Mouse (Mus musculus) natural killer cell, adult 2 months (primary cell): Measurements from ENCODE around the gene Pnkp.

Experiments used
- DNase-seq, 2 experiments: peaks; one replicate each; pipeline ENCODE4 v3.0.0; 2022; ENCODE audit warnings: low spot score in 2 of 2

Pnkp gene

DNA sequence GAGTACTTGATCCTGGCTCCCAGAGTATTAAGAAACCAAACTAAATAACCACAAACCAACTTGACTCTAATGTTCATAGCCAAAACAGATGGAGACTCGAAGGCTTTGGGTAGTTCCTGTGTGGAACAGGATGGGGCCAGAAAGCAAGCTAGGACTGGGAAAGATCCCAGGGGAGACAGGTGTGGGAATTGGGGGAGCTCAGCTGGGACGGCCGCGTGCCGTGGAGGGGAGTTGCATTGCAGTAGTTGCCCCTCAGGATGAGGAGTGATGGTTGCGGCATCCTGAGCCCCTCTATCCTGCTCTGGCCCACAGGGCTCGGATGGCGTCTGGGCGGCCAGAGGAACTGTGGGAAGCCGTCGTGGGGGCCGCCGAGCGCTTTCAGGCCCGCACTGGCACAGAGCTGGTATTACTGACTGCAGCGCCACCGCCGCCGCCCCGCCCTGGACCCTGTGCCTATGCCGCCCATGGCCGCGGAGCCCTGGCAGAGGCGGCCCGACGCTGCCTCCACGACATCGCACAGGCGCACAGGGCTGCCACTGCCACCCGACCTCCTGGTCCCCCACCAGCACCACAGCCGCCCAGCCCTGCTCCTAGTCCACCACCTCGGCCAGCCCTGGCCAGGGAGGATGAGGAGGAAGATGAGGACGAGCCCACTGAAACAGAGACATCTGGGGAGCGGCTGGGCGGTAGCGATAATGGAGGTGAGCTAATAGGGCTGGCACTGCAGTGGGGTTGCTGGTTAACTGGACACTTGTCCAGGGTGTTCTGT lies 4.5 kb upstream of the Pnkp start:
- DNase-seq: no peak

DNA sequence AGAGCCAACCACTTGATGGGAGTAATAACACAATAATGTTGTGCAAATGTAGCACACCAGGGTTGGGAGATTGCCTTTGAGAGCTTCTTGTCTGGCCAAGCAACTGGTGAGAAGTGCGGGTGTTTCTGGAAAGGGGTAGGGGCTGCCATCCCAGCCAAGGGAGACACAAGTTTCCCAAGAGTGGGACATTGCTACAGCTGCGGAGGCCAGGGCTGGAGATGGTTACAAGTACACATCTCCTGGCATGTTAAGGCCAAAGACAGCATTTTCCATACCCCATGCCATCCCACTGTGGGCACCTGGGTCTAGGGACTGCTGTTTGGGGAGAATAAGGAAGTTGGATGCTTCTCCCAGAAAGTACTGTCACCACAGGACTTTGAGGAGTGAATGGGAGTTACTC lies 3.9 kb upstream of the Pnkp start:
- DNase-seq: no peak

DNA sequence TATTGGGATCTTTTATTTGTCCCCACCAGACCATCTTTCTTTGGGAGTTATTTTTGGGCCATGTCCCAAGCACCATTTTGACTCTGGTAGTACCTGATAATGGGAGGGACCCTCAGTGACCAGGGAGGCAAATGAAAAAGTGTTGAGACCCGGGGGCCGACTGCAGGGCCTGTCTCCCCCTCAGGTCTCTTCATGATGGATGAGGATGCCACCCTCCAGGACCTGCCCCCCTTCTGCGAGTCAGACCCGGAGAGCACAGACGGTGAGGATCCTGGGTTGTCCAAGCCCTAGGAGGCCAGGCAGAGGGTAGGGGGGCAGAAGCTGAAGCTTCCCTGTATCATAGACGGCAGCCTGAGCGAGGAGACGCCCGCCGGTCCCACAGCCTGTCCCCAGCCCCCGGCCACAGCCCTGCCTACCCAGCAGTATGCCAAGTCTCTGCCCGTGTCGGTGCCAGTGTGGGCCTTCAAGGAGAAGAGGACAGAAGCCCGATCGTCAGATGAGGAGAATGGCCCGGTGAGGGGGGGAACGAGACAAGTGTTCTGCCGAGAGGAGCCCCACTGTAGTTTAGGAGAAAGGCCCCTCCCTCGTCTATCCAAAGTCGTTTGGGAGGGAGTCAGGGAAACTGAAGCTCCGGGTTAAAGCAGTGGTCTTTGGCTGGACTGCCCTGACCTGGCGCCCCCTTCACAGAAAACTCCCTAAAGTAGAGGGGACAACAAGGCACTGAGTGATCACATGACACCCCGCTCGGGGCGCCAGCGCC lies 3.2 kb upstream of the Pnkp start:
- DNase-seq: no peak

DNA sequence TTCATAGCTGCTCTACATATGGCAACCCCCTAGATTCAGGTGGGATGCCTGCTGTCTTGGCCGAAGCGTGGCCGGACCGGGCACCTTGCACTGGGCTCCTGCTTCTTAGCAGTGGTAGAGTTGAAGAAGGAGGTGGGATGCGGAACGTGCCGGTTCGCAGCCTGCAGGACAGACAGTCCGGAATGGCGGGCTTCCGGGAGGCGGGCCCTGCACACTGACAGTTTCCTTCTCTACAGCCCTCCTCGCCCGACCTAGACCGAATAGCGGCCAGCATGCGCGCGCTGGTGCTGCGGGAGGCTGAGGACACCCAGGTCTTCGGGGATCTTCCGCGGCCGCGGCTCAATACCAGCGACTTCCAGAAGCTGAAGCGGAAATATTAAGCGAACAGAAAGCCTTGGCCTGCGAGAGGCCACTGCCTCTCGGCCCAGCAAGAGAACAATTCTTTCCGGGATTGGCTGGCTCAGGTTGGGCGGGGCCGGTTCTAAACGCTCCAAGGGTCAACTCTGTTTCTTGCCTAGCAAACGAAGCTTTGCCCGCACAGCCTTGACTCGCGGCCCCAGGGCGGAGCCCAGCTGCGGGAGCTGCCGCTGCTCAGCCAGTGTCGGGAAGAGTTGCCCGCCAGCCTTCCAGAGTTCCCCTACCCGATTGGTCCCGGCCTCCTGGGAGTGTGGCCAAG lies 2.4 kb upstream of the Pnkp start:
- peak; percentile 74 for DNase-seq

DNA sequence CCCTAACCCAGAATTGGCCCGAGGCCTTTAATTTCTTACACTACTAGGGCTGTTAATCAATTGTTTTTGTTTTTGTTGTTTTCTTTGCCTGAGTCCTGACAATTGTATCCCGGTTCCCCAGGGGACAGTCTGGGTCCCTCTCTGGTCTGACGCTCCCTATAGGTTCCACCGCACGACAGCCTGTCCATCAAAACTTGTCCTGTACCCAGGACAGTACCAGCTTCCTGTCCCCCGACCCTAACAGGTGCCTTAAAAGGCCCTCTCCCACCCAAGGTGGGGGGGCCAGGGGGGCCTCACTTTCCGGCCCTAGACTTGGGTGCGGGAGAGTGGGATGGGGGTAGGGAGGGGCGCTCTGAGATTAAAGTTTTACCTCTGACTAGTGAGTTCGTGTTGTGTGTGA lies 1.9 kb upstream of the Pnkp start:
- DNase-seq: no peak

DNA sequence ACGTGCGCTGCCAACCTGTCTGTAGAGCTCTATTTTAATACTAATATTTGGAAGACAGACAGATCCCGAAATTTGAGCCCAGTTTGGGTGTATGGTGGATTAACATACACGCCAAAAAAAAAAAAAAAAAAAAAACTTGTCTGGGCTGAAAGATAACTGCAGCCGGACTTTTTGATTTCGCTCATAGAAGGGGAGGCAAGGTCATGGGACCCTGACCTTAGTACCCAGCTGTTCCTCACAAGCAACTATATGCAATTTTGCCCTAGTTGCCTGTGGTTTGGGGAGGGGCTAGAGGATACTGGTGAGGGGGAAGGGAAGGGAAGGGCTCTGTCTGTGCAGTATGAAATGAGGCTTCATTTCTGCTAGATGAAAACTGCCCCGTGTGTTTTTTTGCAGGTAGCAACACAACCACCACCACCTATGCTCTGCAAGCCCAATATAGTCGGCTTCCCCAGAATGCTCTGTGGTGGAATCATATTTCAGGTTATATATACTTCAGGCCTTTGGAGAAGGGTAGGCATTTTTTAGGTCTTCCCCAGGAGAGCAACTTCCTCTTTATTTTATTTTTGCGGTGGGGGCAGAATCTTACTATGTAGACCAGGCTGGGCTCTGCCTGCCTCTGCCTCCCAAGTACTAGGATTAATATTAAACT lies 548 bp upstream of the Pnkp start:
- DNase-seq: no peak

DNA sequence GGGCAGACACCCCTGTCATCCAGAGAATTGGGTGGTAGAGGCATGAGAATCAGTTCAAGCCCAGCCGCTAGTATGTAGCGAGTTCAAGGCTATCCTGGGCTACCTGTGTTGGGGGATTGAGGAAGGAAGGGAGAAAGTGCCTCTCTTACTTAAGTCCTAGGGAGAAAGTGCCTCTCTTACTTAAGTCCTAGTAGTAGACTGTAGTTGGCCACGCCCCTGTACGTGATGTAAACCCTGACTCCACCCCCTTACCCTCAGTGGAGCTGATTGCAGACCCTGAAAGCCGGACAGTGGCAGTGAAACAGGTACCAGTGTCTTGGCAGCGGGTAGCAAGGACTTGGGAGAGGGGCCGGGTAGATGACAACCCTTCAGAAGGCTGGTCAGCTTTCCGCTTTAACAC lies 966 bp downstream of the Pnkp start:
- peak; percentile 40 to 41 for DNase-seq

DNA sequence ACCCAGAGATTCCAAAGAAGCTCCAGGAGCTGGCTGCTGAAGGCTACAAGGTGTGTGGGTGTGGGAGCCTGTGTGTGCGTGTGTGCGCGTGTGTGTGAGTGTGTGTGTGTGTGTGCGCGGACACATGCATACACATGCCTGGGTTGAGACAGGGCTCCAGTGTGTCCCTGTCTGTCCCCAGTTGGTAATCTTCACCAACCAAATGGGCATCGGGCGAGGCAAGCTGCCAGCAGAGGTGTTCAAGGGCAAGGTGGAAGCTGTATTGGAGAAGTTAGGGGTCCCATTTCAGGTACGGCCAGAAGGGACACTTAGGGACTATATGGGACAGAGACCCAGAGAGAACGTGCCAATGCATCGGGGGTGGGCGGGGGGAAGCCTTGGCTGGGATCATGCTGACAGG lies 3.0 kb downstream of the Pnkp start:
- DNase-seq: no peak

DNA sequence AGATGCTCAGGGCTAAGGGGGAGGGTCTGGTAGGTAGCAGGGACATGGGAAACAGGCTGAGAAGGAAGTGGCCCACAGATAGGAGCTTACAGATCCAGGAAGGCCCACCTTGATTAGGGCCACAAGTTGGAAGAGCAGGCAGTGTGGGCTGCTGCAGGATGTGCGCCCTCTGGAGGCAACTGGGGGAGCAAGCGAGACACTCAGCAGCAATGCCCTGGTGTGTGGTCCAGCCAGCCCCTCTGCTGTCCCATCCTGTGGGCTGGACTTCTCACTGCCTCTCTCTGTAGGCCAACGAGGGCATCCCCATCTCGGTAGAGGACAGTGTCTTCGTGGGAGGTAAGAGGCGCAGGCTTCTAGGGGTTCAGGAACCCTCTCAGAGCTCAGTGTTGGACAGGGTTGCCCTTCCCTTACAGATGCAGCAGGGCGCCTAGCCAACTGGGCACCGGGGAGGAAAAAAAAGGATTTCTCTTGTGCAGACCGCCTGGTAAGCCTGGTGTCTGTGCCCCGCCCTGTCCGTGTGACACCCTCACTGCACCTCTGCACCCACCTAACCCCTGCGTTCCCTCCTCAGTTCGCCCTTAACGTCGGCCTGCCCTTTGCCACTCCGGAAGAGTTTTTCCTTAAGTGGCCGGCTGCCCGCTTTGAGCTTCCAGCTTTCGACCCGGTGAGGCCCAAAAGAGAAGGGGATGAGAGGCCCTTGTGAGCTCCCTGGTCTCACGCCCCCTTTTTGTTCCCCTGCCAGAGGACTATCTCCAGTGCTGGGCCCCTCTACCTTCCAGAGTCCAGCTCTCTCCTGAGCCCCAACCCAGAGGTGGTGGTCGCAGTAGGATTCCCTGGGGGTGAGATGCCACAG lies 3.9 kb downstream of the Pnkp start:
- peak; percentile 53 to 69 for DNase-seq

DNA sequence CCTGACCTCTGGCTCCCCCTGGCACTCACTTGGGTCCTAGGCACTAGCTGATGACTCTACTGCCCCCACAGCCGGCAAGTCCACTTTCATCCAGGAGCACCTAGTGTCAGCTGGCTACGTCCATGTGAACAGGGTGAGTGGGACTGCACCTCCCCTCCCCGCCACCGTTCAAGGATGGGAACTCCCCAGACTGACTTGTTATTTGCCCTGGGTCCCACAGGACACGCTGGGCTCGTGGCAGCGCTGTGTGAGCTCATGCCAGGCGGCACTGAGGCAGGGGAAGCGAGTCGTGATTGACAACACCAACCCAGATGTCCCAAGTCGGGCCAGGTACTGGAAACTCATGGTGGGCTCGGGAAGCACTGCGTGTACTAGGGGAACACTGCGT lies 4.5 kb downstream of the Pnkp start:
- DNase-seq: no peak

DNA sequence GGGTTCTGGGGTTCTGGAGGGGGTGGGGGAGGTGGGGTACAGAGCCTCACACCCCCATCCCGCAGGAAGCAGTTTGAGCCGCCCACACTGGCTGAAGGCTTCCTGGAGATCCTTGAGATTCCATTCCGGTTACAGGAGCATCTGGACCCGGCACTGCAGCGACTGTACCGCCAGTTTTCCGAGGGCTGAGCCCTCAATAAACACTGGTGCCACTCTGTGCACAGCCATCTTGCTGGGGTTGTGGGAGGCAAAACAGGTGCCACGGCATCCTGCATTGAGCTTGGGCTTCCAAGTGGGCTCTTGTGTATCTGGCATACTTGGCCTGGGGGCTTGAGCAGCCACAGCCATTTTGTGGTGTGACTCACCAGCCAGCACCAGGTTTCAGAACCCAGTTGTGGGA lies 5.5 kb downstream of the Pnkp start:
- DNase-seq: no peak

DNA sequence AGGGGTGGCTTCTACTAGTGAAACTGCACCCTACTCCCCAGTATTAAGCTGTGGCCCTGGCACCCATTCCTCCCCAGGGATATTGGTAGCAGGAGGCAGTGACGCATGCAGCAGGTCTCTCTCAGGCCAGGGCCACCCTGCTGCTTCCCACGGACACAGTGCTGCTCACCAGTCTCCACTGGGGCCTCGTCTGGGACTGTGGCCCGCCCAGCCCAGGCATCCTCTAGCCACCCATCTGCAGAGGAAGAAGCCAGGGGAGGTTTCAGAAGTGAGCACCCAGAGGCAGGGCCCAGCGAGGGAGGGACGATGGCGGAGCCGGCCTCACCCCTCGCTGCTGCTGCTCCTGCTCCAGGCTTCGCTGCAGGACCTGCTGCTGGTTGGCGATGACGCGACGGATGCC lies 6.3 kb downstream of the Pnkp start:
- no peak for DNase-seq

DNA sequence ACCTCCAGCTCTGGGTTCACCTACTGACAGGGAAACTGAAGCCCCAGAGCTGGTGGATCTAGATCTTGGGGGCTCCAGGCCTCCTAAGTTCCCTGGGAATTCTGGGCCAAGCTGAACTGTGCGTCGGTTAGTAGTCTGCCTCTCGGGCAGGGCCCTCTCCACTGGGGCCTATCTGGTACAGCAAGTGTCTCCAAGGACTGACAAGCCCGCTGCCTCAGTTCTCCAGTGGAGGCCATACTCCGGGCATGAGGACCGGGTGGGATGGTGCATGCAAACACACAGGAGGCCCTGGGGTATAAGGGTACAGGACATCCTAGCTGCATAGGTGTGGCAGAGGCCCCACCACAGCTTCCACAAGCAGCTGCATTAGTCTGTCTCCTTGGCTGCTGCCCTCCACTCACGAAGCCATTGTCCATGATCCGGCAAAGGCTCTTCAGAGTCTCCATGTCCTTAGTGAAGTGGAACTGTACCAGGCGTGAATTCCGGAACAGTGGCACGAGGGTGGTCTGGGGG lies 7.1 kb downstream of the Pnkp start:
- no peak for DNase-seq

DNA sequence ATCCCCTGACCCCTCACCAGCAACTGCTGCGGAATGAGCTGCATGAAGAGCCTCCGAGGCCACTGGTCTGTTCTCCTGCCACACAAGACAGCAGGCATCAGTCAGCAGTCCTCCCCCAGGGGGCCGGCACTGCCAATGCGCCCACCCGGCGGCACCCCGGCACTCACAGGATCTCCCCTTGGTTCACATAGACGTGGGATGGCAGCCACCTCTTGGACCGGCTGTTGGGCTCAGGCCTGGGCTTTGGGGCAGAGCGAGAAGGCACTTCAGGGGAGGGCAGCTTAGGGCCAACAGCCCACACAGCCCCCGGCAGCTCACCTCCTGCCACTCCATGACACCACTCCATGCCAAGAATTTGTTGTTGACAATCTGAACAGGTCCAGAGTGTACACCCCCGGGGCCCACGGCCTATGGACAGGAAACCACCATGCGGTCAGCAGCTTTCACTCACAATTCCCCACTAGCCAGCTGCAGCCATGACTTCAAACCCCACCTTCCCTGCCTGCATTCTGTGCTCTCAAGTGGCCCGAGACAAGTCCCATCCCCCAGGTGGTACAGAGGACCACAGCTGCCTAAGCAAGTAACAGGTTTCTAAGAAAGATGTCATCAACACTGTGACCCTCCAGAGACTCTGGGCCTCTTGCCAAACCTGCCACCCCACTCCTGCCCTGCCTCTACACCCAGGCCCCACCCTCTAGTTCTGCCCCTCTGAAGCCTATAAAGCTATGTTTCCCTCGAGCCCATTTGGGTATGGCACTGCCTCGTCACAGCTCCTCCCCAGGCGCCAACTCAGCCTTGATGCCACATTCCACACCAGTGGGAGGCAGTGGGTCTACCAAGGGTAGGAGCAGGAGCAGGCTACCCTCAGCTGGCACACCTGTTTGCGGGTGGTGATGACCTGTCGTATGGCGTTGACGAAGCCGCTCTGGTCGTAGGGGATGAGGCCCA lies 7.9 kb downstream of the Pnkp start:
- DNase-seq: peak in 1 of 2 experiments; percentile 26

DNA sequence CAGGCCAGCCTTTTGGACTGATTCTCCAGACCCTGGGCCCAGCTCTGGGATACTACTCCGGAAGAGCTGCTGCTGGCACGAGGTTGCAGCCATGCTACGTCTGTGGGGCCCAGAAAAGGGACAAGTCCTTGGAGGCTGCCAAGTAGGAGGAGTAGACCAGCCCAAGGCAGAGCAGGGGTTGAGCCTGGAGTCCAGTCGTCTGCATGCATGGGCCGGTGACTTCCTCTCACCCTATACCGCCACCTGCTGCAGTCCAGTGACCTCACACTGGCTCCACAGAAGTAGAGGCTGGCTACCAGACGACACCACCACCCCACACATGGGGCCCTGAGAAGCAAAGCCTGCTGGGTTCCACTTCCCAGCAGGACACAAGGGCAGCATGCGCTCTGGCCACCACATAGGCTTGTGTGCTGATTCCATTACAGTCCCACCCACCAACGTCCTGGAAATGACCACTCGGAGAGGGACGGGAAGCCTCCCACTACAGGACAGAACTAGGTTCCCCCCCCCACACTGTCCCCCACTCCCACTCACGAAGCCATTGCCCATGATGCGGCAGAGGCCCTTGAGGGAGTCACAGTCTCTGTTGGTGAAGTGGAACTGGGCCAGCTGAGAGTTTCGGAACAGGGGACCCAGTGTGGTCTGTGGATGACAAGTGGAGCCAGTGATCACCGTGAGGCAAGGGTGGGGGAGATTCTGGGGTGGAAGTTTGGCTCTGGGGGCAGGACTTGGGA lies 9.5 kb downstream of the Pnkp start:
- DNase-seq: no peak

DNA sequence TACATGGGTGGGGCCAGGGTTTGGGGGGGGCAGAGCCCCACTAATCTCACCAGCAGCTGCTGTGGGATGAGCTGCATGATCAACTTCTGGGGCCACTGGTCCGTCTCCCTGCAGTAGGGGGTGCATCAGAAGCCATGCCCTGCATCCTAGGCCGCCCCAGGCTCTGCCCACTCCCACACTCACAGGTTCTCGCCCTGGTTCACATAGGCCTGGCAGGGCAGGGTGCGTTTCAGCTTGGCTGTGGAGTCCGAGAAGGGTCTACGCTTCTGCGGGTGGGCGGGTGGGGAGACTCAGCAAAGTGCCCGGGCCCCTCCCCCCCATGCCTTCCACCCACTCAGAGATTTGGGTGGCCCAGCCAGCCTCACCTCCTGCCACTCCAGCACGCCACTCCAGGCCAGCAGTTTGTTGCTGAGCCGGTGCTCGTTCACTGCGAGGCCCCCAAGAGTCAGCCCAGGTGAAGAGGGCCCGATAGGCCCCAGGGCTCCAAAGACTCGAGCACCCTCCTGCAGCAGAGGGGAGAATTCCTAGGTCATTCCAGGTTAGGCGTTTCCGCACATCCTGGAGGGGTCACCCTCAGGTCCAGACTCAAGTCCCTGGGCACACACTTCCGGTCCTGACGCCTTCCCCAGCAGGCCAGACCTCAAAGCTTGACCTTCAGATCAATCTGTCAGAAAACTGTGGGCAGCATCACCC lies 10.2 kb downstream of the Pnkp start:
- DNase-seq: no peak

DNA sequence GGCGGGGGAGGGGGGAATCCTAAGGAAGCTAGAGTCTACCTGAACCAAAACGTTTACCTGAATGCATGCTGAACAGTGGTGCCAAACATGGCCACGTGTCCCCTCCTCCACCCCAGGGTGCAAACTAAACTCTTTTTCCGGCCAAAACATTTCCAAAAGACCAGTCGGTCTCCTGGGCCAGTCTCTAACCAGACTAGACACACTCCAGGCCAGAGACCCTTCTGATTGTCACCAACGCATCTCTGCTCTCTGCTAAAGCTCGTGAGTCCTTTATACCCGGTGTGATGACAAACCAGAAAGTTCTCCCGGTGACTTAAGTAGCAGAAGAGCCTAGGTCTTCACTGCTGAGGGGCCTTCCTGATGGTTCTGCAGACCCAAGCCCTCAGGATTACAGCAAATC lies 10.9 kb downstream of the Pnkp start:
- DNase-seq: no peak

DNA sequence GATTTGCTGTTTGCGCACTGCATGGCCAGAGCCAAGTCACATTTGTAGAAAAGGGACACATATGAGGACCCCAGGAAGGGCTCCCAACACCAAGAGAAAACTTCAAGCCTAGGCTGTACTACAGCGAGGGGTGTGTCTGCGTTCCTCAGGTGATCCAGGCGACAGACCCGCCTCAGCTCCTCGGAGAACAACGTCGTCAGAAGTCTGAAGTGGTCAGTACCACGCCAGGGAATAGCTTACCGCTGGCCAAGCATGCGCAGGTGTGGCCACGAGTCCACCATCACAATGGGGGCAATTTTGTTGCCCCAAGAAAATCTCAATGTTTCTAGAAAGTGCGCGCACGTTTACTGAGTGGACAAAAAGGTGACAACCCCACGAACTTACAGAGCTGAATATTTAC lies 11.5 kb downstream of the Pnkp start:
- no peak for DNase-seq
